Mouse (Mus musculus): ENCODE data around the gene Mgat5.

DNA sequence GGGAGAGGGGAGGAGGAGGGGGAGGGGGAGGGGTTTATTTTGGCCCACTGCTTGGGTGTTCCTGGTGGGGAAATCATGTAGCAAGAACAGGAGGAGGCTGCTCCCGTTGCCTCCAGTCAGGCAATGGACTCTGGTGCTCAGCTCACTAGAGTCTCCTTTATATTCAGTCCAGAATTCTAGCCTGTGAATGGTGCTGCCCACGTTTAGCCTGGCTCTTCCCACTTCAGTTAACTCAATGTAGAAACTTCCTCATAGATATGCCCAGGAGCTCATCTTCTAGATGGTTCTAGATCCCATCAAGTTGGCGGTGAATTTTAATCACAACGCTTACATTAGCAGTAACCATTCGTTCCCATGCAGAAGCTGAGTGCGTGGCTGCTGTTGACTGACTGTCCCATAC is 123.0 kb downstream of the Mgat5 start:
- TF ChIP-seq MYOD1 (IDR thresholded peaks at IDR 0.05; ENCODE audit: control insufficient read depth, insufficient read length, low read depth) (no peak), CTCF (IDR thresholded peaks at IDR 0.05; ENCODE audit: control insufficient read depth, insufficient read depth, insufficient read length) (no peak), MYOG (IDR thresholded peaks at IDR 0.05; ENCODE audit: control insufficient read depth, extremely low read depth, insufficient read length) (no peak), USF1 (IDR thresholded peaks at IDR 0.05; ENCODE audit: low read depth) (no peak)
